Mouse (Mus musculus): ENCODE measurements at regions not wholly inside any gene's neighbourhood (a gene's known extent, or its start where the extent isn't known, plus 50 kb on each side); places are given as distances from the start of the nearest gene placed in this dataset.

DNA sequence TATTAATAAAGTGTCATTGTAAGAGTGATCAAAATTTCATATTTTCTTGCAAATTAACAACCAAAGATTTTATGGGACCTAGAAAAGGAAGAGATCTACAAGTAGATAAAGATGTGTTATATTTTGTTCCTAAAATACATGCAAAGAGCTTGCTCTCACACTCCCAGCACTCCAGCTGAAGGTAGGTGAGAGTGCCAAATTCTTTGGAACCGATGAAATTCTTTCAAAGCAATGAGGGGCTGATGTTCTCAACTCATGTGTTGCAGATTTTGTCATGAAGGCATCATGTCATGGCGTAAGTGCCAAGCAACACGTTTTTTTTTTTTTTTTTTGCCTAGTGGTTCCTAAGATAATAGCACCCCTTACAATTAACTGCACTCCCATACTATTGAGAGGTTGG lies 573.8 kb downstream of the Hsfy2 start:
- H3K27ac ChIP-seq (replicated peaks) = no peak overlapping the region
- H3K9me3 ChIP-seq = no peaks in the 10 kb centered on the region
- 75% methylated on average over 3 of the region's 3 CpGs for WGBS
- H3K36me3 ChIP-seq = no peaks in the 10 kb centered on the region
- H3K4me3 ChIP-seq = no peak overlapping the region
- no peak overlapping the region for H3K9ac ChIP-seq (replicated peaks)
- H3K27me3 ChIP-seq = no peaks in the 10 kb centered on the region
- no peak for ATAC-seq (ENCODE audit: low FRiP score, low read depth)
- H3K4me1 ChIP-seq = no peaks in the 10 kb centered on the region
- H3K4me2 ChIP-seq (replicated peaks) = no peak overlapping the region
